Mouse (Mus musculus): ENCODE results near the gene Odf3b. TPM values are rescaled to one million over a fixed set of nuclear protein-coding genes. Genes with fewer than 3 reads are reported as not detected.
A peak's percentile ranks its signal among the peaks of the same experiment; 100 is the strongest.

Gene Odf3b
- total and polyA plus RNA-seq, 2 experiments from 2014 or later: 5.4 to 7.2 TPM

- Histone ChIP-seq H3K4me3 (ENCODE audit: low read length) (no peak overlapping the region), H3K36me3 (ENCODE audit: insufficient read depth, low read length) (peaks cover 12% of the 10 kb centered on the region), H3K4me2 (ENCODE audit: low read depth, low read length) (no peak overlapping the region), H3K27ac (no peak overlapping the region), H3K9ac (replicated peaks; ENCODE audit: low read length) (no peak overlapping the region), H3K27me3 (ENCODE audit: insufficient read depth, low read length) (peaks cover 24% of the 10 kb centered on the region), H3K9me3 (ENCODE audit: low read length) (no peaks in the 10 kb centered on the region), H3K4me1 (ENCODE audit: insufficient read depth, low read length) (peaks cover 9% of the 10 kb centered on the region; the same call in 1 of the 2 replicates)
- ATAC-seq (no peak), DNase-seq (ENCODE audit: low spot score) (no peak)
- 85% methylated on average over 7 of the region's 7 CpGs for WGBS
- TF ChIP-seq CTCF (IDR thresholded peaks at IDR 0.05; ENCODE audit: low read depth): no peak
Measured at GRCm38 (mm10) chr15:89376040-89376439, 3.0 kb downstream of the Odf3b start.

GRCm38 (mm10) chr15:89374801-89375534, 4.1 kb downstream of the Odf3b start:
- Histone ChIP-seq H3K27me3 (ENCODE audit: insufficient read depth, low read length) (peaks cover 24% of the 10 kb centered on the region), H3K36me3 (ENCODE audit: insufficient read depth, low read length) (peaks cover 23% of the 10 kb centered on the region), H3K4me3 (ENCODE audit: low read length) (no peak overlapping the region), H3K4me1 (ENCODE audit: insufficient read depth, low read length) (peaks cover 9% of the 10 kb centered on the region; the same call in 1 of the 2 replicates), H3K27ac (no peak overlapping the region), H3K4me2 (ENCODE audit: low read depth, low read length) (no peak overlapping the region), H3K9ac (replicated peaks; ENCODE audit: low read length) (no peak overlapping the region), H3K9me3 (ENCODE audit: low read length) (no peaks in the 10 kb centered on the region)
- DNase-seq (ENCODE audit: low spot score): no peak
- TF ChIP-seq CTCF (IDR thresholded peaks at IDR 0.05; ENCODE audit: low read depth): no peak
- no peak for ATAC-seq
- WGBS: 92% methylated on average over 17 of the region's 17 CpGs

- Histone ChIP-seq H3K9me3 (ENCODE audit: low read length) (no peaks in the 10 kb centered on the region), H3K4me2 (ENCODE audit: low read depth, low read length) (peak overlapping the region; percentile 69), H3K9ac (replicated peaks; ENCODE audit: low read length) (peak overlapping the region; percentile 68), H3K27me3 (ENCODE audit: insufficient read depth, low read length) (peaks cover 22% of the 10 kb centered on the region), H3K4me3 (ENCODE audit: low read length) (peak overlapping the region; percentile 66), H3K36me3 (ENCODE audit: insufficient read depth, low read length) (peaks cover 29% of the 10 kb centered on the region), H3K27ac (peak overlapping the region; percentile 88), H3K4me1 (ENCODE audit: insufficient read depth, low read length) (peaks cover 9% of the 10 kb centered on the region; the same call in 1 of the 2 replicates)
- 53% methylated on average over 9 of the region's 9 CpGs for WGBS
- ATAC-seq (no peak), DNase-seq (ENCODE audit: low spot score) (no peak)
- no peak for TF ChIP-seq CTCF (IDR thresholded peaks at IDR 0.05; ENCODE audit: low read depth)
Measured at GRCm38 (mm10) chr15:89374340-89374739, 4.7 kb downstream of the Odf3b start.

- Histone ChIP-seq H3K9me3 (ENCODE audit: low read length) (no peaks in the 10 kb centered on the region), H3K4me2 (ENCODE audit: low read depth, low read length) (peak within 1 kb of the TSS; percentile 69), H3K27me3 (ENCODE audit: insufficient read depth, low read length) (peaks cover 17% of the 10 kb centered on the region), H3K4me1 (ENCODE audit: insufficient read depth, low read length) (peaks cover 5% of the 10 kb centered on the region; the same call in 1 of the 2 replicates), H3K4me3 (ENCODE audit: low read length) (peak within 1 kb of the TSS; percentile 66), H3K36me3 (ENCODE audit: insufficient read depth, low read length) (peaks cover 29% of the 10 kb centered on the region), H3K27ac (peak within 1 kb of the TSS; percentile 88), H3K9ac (replicated peaks; ENCODE audit: low read length) (peak within 1 kb of the TSS; percentile 68)
- peak; percentile 87 for TF ChIP-seq CTCF (IDR thresholded peaks at IDR 0.05; ENCODE audit: low read depth)
- peak; percentile 95 for DNase-seq (ENCODE audit: low spot score)
- peak; percentile 80 for ATAC-seq
- under 1% methylated on average over 42 of the region's 42 CpGs for WGBS
Measured at GRCm38 (mm10) chr15:89373762-89374248, 5.3 kb downstream of the Odf3b start, which contains the start of gene Sco2. Sco2 (minus strand) TSS chr15:89373846.

- H3K9me3 ChIP-seq (ENCODE audit: low read length): no peaks in the 10 kb centered on the region
- ATAC-seq: peak; percentile 81
- H3K4me2 ChIP-seq (ENCODE audit: low read depth, low read length): peak overlapping the region; percentile 69
- H3K4me3 ChIP-seq (ENCODE audit: low read length): peak overlapping the region; percentile 66
- TF ChIP-seq CTCF (IDR thresholded peaks at IDR 0.05; ENCODE audit: low read depth): peak; percentile 71
- peaks cover 14% of the 10 kb centered on the region for H3K27me3 ChIP-seq (ENCODE audit: insufficient read depth, low read length)
- H3K9ac ChIP-seq (replicated peaks; ENCODE audit: low read length): peak overlapping the region; percentile 68
- H3K4me1 ChIP-seq (ENCODE audit: insufficient read depth, low read length): no peaks in the 10 kb centered on the region; the same call in 1 of the 2 replicates
- DNase-seq (ENCODE audit: low spot score): peak; percentile 86
- peaks cover 34% of the 10 kb centered on the region for H3K36me3 ChIP-seq (ENCODE audit: insufficient read depth, low read length)
- 2% methylated on average over 35 of the region's 35 CpGs for WGBS
- peak overlapping the region; percentile 88 for H3K27ac ChIP-seq
Measured at GRCm38 (mm10) chr15:89373027-89373761, 5.9 kb downstream of the Odf3b start.

GRCm38 (mm10) chr15:89372536-89372935, 6.5 kb downstream of the Odf3b start:
- Histone ChIP-seq H3K27me3 (ENCODE audit: insufficient read depth, low read length) (peaks cover 9% of the 10 kb centered on the region; the same call in 1 of the 2 replicates), H3K4me1 (ENCODE audit: insufficient read depth, low read length) (no peaks in the 10 kb centered on the region; the same call in 1 of the 2 replicates), H3K9me3 (ENCODE audit: low read length) (no peaks in the 10 kb centered on the region), H3K36me3 (ENCODE audit: insufficient read depth, low read length) (peaks cover 41% of the 10 kb centered on the region), H3K4me2 (ENCODE audit: low read depth, low read length) (peak overlapping the region; percentile 69), H3K27ac (peak overlapping the region; percentile 88; the same call in 1 of the 2 replicates), H3K9ac (replicated peaks; ENCODE audit: low read length) (peak overlapping the region; percentile 68; the same call in 1 of the 2 replicates), H3K4me3 (ENCODE audit: low read length) (peak overlapping the region; percentile 66; the same call in 1 of the 2 replicates)
- no peak for TF ChIP-seq CTCF (IDR thresholded peaks at IDR 0.05; ENCODE audit: low read depth)
- DNase-seq (ENCODE audit: low spot score) (no peak), ATAC-seq (no peak)
- 79% methylated on average over 7 of the region's 7 CpGs for WGBS

Data from hindbrain, postnatal 0 days (tissue).